Mouse (Mus musculus) cortical plate, adult 2 months (tissue): ENCODE data around the gene Hecw2.

ENCODE experiments used
- CTCF ChIP-seq: fragments of 200-500 bp; IDR thresholded peaks from 2 replicates; pipeline ENCODE4 v1.5.1; 2011; ENCODE audit warnings: mild to moderate bottlenecking, control low read depth, low read length; ENCODE audit not compliant: insufficient read depth; ENCODE audit errors: extremely low read depth
- POLR2A ChIP-seq: fragments of 200-500 bp; IDR thresholded peaks from 2 replicates; pipeline ENCODE4 v1.6.1; 2011; ENCODE audit warnings: mild to moderate bottlenecking, low read length, control low read depth; ENCODE audit not compliant: insufficient read depth; ENCODE audit errors: extremely low read depth

GRCm38 (mm10) chr1:53882480-53882879 lies 312.5 kb downstream of the Hecw2 start:
- TF ChIP-seq CTCF = no peak
- no peak for TF ChIP-seq POLR2A
